Mouse (Mus musculus) liver, embryonic 14.5 days (tissue): Measurements from ENCODE around the gene Grip1. TPM values are rescaled to one million over a fixed set of nuclear protein-coding genes. Genes with fewer than 3 reads are reported as not detected.

Experiments
- ATAC-seq: fragments of 200-750 bp; cut with Nextera tagmentation; 2 replicates; pipeline ENCODE4 v1.8.0; 2017; ENCODE audit warnings: moderate number of reproducible peaks, mild to moderate bottlenecking, moderate library complexity; ENCODE audit not compliant: insufficient read depth
- DNase-seq, 3 experiments: peaks; one replicate each; pipeline ENCODE4 v3.0.0-alpha.2; 2012 to 2013; ENCODE audit warnings: low read depth in 3 of 3, low spot score in 3 of 3
- H3K27ac ChIP-seq: fragments of 300-500 bp; sonication (generic); 2 replicates; pipeline ENCODE4 v1.5.1; 2014; ENCODE audit warnings: moderate library complexity, mild to moderate bottlenecking, control low read depth, inconsistent platforms
- H3K27me3 ChIP-seq: fragments of 300-500 bp; sonication (generic); 2 replicates; pipeline ENCODE4 v1.6.1; 2014; ENCODE audit warnings: mild to moderate bottlenecking, low read length, moderate library complexity; ENCODE audit not compliant: control insufficient read depth, insufficient read depth
- H3K36me3 ChIP-seq: fragments of 300-500 bp; sonication (generic); replicated peaks from 2 replicates; pipeline ENCODE4 v1.6.1; 2014; ENCODE audit warnings: low read depth; ENCODE audit not compliant: control insufficient read depth, insufficient read depth
- H3K4me1 ChIP-seq, 2 experiments: fragments of 200-500 bp in 1 of 2; fragments of 300-500 bp in 1 of 2; sonication (generic) in 1 of 2; replicated peaks; 2 replicates each; pipeline ENCODE4 v1.6.1; 2012 to 2014; ENCODE audit warnings: antibody characterized with exemption in 1 of 2, inconsistent platforms in 1 of 2, low read length in 1 of 2; ENCODE audit not compliant: control insufficient read depth in 2 of 2, insufficient read depth in 2 of 2
- H3K4me2 ChIP-seq: fragments of 300-500 bp; sonication (generic); 2 replicates; pipeline ENCODE4 v1.6.1; 2014; ENCODE audit warnings: low read depth, mild to moderate bottlenecking, control low read depth, moderate library complexity
- H3K4me3 ChIP-seq, 2 experiments: fragments of 200-500 bp in 1 of 2; fragments of 300-500 bp in 1 of 2; sonication (generic) in 1 of 2; 2 replicates each; pipeline ENCODE4 v1.5.1; 2012 to 2014; ENCODE audit warnings: low read depth in 2 of 2, low read length in 2 of 2, mild to moderate bottlenecking in 2 of 2, control low read depth in 1 of 2, inconsistent platforms in 1 of 2, moderate library complexity in 1 of 2; ENCODE audit not compliant: insufficient read depth in 1 of 2
- H3K9ac ChIP-seq: fragments of 300-500 bp; sonication (generic); replicated peaks from 2 replicates; pipeline ENCODE4 v1.6.1; 2014; ENCODE audit warnings: mild to moderate bottlenecking, control low read depth, moderate library complexity
- H3K9me3 ChIP-seq: fragments of 300-500 bp; sonication (generic); 2 replicates; pipeline ENCODE4 v1.6.1; 2016; ENCODE audit warnings: low read length, mixed read lengths; ENCODE audit not compliant: control insufficient read depth
- CTCF ChIP-seq: IDR thresholded peaks from 2 replicates; pipeline ENCODE4 v1.5.1; 2016; ENCODE audit warnings: antibody characterized with exemption, low read depth, control low read depth
- EP300 ChIP-seq: IDR thresholded peaks from 2 replicates; pipeline ENCODE4 v1.6.1; 2016; ENCODE audit warnings: antibody characterized with exemption, low read depth
- WGBS: fragments of 180-500 bp; shearing (Covaris S2); extraction: QIAGEN DNeasy Blood & Tissue Kit; methylation state at CpG from one replicate; pipeline ENCODE4 v1.1.7; 2014; ENCODE audit not compliant: insufficient replicate concordance; 5-methylcytosine and 5-hydroxymethylcytosine counted together
- polyA plus RNA-seq, 2 experiments: library from polyadenylated mRNA; depleted of rRNA in 1 of 2; stranded (reverse) in 1 of 2; unstranded in 1 of 2; fragments of >200 nt; fragmentation: Nextera tagmentation in 1 of 2; extraction: Ambion mirVana in 1 of 2; gene quantifications; 2 replicates each; pipeline versions ENCODE4 v1.2.1 to v1.2.3; 2012 to 2014

Gene Grip1
- polyA plus RNA-seq, 2 experiments, result 0.37 to 0.56 TPM

GRCm38 (mm10) chr10:119739466-119739865, 285.8 kb downstream of the Grip1 start:
- TF ChIP-seq EP300 (no peak), CTCF (no peak)
- H3K4me3 ChIP-seq, result no peak overlapping the region
- DNase-seq, result no peak
- ATAC-seq, result no peak
- H3K4me2 ChIP-seq, result no peak overlapping the region
- H3K9me3 ChIP-seq, result no peaks in the 10 kb centered on the region
- 61% methylated on average over 7 of the region's 7 CpGs for WGBS
- H3K4me1 ChIP-seq, result no peaks in the 10 kb centered on the region
- no peak overlapping the region for H3K27ac ChIP-seq
- no peaks in the 10 kb centered on the region for H3K27me3 ChIP-seq
- H3K36me3 ChIP-seq, result no peaks in the 10 kb centered on the region
- H3K9ac ChIP-seq, result no peak overlapping the region

DNA sequence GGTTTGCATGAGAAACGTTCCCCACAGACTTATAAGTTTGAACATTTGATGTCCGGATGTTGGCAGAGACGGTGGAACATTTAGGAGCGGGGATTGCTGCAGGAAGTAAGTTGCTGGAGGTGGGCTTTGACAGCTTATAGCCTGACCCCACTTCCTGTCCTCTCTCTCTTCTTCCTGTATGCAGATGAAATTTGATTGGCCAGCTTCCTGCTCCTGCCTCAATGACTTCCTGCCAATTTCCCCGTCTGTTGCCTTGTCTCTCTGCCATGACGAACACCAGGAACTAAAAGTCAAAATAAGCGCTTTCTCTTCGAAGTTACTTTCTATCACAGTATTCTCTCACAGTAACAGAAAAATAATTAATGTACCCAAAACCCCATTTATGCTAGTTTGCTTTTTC, 289.1 kb downstream of the Grip1 start:
- Histone ChIP-seq H3K4me1 (no peaks in the 10 kb centered on the region), H3K4me2 (no peak overlapping the region), H3K9me3 (no peaks in the 10 kb centered on the region), H3K4me3 (no peak overlapping the region), H3K27ac (no peak overlapping the region), H3K9ac (no peak overlapping the region), H3K36me3 (no peaks in the 10 kb centered on the region), H3K27me3 (no peaks in the 10 kb centered on the region)
- DNase-seq (no peak), ATAC-seq (no peak)
- no peak for TF ChIP-seq CTCF
- no peak for TF ChIP-seq EP300
- 54% methylated on average over 8 of the region's 8 CpGs for WGBS

DNA sequence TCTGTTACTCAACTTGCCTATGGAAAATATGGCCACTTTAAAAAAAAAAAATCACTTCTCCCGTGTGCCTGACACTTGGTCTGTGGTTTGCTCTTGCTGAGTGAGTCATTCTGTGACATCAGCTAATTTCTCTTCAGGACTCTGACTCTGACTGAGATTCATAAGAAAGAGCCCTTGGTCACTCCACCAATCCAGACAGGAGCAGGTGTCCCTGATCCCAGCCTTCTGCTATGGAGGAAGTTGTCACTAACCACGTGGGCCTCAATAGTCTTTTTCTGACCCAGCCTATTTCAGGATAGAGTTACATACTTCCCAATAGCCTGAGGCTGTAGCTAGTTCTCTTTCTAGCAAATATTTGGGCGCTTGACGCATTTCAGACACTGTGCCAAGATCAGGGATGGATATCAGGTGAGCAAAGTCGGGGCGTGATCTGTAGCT, 298.8 kb downstream of the Grip1 start:
- ATAC-seq, result no peak
- Histone ChIP-seq H3K4me1 (no peaks in the 10 kb centered on the region), H3K9me3 (no peaks in the 10 kb centered on the region), H3K27me3 (no peaks in the 10 kb centered on the region), H3K27ac (no peak overlapping the region), H3K4me2 (no peak overlapping the region), H3K4me3 (no peak overlapping the region), H3K36me3 (no peaks in the 10 kb centered on the region), H3K9ac (no peak overlapping the region)
- DNase-seq, result no peak
- WGBS, result 54% methylated on average over 6 of the region's 6 CpGs
- no peak for TF ChIP-seq CTCF
- TF ChIP-seq EP300, result no peak

DNA sequence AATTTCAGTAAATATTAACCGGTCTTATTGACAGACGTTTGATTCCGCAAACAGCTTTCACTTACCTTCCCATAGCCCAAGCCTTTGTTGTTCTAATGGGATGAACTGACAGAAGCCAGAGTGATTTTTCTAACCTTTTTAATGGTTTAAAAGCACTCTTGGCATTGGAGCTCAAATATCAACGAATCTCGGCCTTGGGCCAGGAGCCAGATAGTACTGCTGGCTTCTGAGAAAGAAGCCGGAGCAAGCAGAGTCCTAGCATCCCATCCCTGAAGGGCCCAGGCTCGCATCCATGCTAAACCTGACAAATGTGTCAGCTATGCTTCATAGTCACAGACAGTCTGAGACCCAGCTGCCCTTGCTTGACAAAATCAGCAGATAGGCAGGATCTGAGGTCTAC, 302.6 kb downstream of the Grip1 start:
- TF ChIP-seq CTCF, result no peak

GRCm38 (mm10) chr10:119757219-119757618, 303.6 kb downstream of the Grip1 start:
- 50% methylated on average over 6 of the region's 6 CpGs for WGBS
- H3K27me3 ChIP-seq, result no peaks in the 10 kb centered on the region
- no peaks in the 10 kb centered on the region for H3K9me3 ChIP-seq
- no peak overlapping the region for H3K4me2 ChIP-seq
- no peak overlapping the region for H3K4me3 ChIP-seq
- DNase-seq (no peak), ATAC-seq (no peak)
- H3K36me3 ChIP-seq, result no peaks in the 10 kb centered on the region
- H3K27ac ChIP-seq, result no peak overlapping the region
- H3K9ac ChIP-seq, result no peak overlapping the region
- TF ChIP-seq CTCF (no peak), EP300 (no peak)
- no peaks in the 10 kb centered on the region for H3K4me1 ChIP-seq

More for the DNA sequence above, 302.6 kb downstream of the Grip1 start:
- H3K9me3 ChIP-seq, result no peaks in the 10 kb centered on the region
- DNase-seq, result no peak
- no peaks in the 10 kb centered on the region for H3K36me3 ChIP-seq
- WGBS, result 67% methylated on average over 7 of the region's 7 CpGs
- H3K9ac ChIP-seq, result no peak overlapping the region
- H3K4me1 ChIP-seq, result no peaks in the 10 kb centered on the region
- no peaks in the 10 kb centered on the region for H3K27me3 ChIP-seq
- H3K4me3 ChIP-seq, result no peak overlapping the region
- H3K4me2 ChIP-seq, result no peak overlapping the region
- H3K27ac ChIP-seq, result no peak overlapping the region
- no peak for ATAC-seq
